Mouse (Mus musculus) neural tube, embryonic 12.5 days (tissue): ENCODE measurements around the gene Pde9a. TPM values are rescaled to one million over a fixed set of nuclear protein-coding genes. Genes with fewer than 3 reads are reported as not detected.

Experiments
- ATAC-seq: fragments of 200-750 bp; cut with Nextera tagmentation; 2 replicates; pipeline ENCODE4 v1.8.0; 2017; ENCODE audit warnings: low read depth, mild to moderate bottlenecking, moderate TSS enrichment, moderate library complexity; ENCODE audit not compliant: low FRiP score
- H3K27ac ChIP-seq: fragments of 300-500 bp; sonication (generic); 2 replicates; pipeline ENCODE4 v1.5.1; 2016
- H3K27me3 ChIP-seq: fragments of 300-500 bp; sonication (generic); replicated peaks from 2 replicates; pipeline ENCODE4 v1.6.1; 2016; ENCODE audit warnings: mild to moderate bottlenecking
- H3K36me3 ChIP-seq: fragments of 300-500 bp; sonication (generic); 2 replicates; pipeline ENCODE4 v1.6.1; 2016; ENCODE audit warnings: mild to moderate bottlenecking
- H3K4me1 ChIP-seq: fragments of 300-500 bp; sonication (generic); 2 replicates; pipeline ENCODE4 v1.6.1; 2016
- H3K4me2 ChIP-seq: fragments of 300-500 bp; sonication (generic); replicated peaks from 2 replicates; pipeline ENCODE4 v1.6.1; 2016; ENCODE audit warnings: mild to moderate bottlenecking
- H3K4me3 ChIP-seq: fragments of 300-500 bp; sonication (generic); 2 replicates; pipeline ENCODE4 v1.5.1; 2016
- H3K9ac ChIP-seq: fragments of 300-500 bp; sonication (generic); 2 replicates; pipeline ENCODE4 v1.6.1; 2016; ENCODE audit warnings: mild to moderate bottlenecking
- H3K9me3 ChIP-seq: fragments of 300-500 bp; sonication (generic); 2 replicates; pipeline ENCODE4 v1.6.1; 2016; ENCODE audit warnings: mild to moderate bottlenecking
- WGBS: fragments of 180-500 bp; shearing (Covaris S2); methylation state at CpG from one replicate; pipeline ENCODE4 v1.1.7; 2016; 5-methylcytosine and 5-hydroxymethylcytosine counted together
- polyA plus RNA-seq: library from polyadenylated mRNA; unstranded; fragments of >200 nt; fragmentation: Nextera tagmentation; extraction: Ambion mirVana; gene quantifications from 2 replicates; pipeline ENCODE4 v1.2.1, GENCODE M21; 2016

Gene Pde9a
- polyA plus RNA-seq, 1 experiment from 2014 or later, result 42.7 TPM

GRCm38 (mm10) chr17:31453476-31453875 lies 67.5 kb downstream of the Pde9a start:
- H3K4me2 ChIP-seq, result no peak overlapping the region
- H3K27ac ChIP-seq, result no peak overlapping the region
- 77% methylated on average over 3 of the region's 3 CpGs for WGBS
- no peak for ATAC-seq
- H3K27me3 ChIP-seq, result no peaks in the 10 kb centered on the region
- H3K9me3 ChIP-seq, result no peaks in the 10 kb centered on the region
- H3K9ac ChIP-seq, result no peak overlapping the region
- H3K36me3 ChIP-seq, result peaks cover 27% of the 10 kb centered on the region
- H3K4me1 ChIP-seq, result peaks cover 24% of the 10 kb centered on the region
- no peak overlapping the region for H3K4me3 ChIP-seq

- 88% methylated on average over 9 of the region's 9 CpGs for WGBS
- no peak for ATAC-seq
- no peaks in the 10 kb centered on the region for H3K27me3 ChIP-seq
- H3K9me3 ChIP-seq, result no peaks in the 10 kb centered on the region
- no peak overlapping the region for H3K4me2 ChIP-seq
- H3K4me1 ChIP-seq, result peaks cover 24% of the 10 kb centered on the region
- H3K27ac ChIP-seq, result no peak overlapping the region
- H3K9ac ChIP-seq, result no peak overlapping the region
- no peak overlapping the region for H3K4me3 ChIP-seq
- H3K36me3 ChIP-seq, result peaks cover 27% of the 10 kb centered on the region
These were observed 68.0 kb downstream of the Pde9a start for GRCm38 (mm10) chr17:31454056-31454455.

- Histone ChIP-seq H3K4me2 (no peak overlapping the region), H3K9ac (no peak overlapping the region), H3K4me1 (peaks cover 8% of the 10 kb centered on the region; the same call in 1 of the 2 replicates), H3K27ac (no peak overlapping the region), H3K36me3 (peaks cover 45% of the 10 kb centered on the region), H3K9me3 (no peaks in the 10 kb centered on the region), H3K4me3 (no peak overlapping the region), H3K27me3 (no peaks in the 10 kb centered on the region)
- no peak for ATAC-seq
- WGBS, result 68% methylated on average over 18 of the region's 18 CpGs
These were observed 70.9 kb downstream of the Pde9a start for GRCm38 (mm10) chr17:31456723-31457567.

GRCm38 (mm10) chr17:31460416-31460815 lies 74.4 kb downstream of the Pde9a start:
- Histone ChIP-seq H3K9me3 (no peaks in the 10 kb centered on the region), H3K36me3 (peaks cover 56% of the 10 kb centered on the region), H3K4me2 (no peak overlapping the region), H3K27me3 (no peaks in the 10 kb centered on the region), H3K27ac (no peak overlapping the region), H3K9ac (no peak overlapping the region), H3K4me1 (peaks cover 8% of the 10 kb centered on the region; the same call in 1 of the 2 replicates), H3K4me3 (no peak overlapping the region)
- no peak for ATAC-seq
- WGBS, result 77% methylated on average over 4 of the region's 4 CpGs

GRCm38 (mm10) chr17:31462506-31462905 lies 76.5 kb downstream of the Pde9a start:
- Histone ChIP-seq H3K27ac (no peak overlapping the region), H3K9ac (no peak overlapping the region), H3K4me2 (no peak overlapping the region), H3K4me3 (no peak overlapping the region), H3K36me3 (peaks cover 59% of the 10 kb centered on the region), H3K9me3 (no peaks in the 10 kb centered on the region), H3K4me1 (peaks cover 4% of the 10 kb centered on the region; the same call in 1 of the 2 replicates), H3K27me3 (no peaks in the 10 kb centered on the region)
- ATAC-seq, result no peak
- 79% methylated on average over 2 of the region's 2 CpGs for WGBS

- WGBS, result 92% methylated on average over 3 of the region's 3 CpGs
- peaks cover 67% of the 10 kb centered on the region for H3K36me3 ChIP-seq
These were observed 80.8 kb downstream of the Pde9a start for GRCm38 (mm10) chr17:31466854-31467253.

GRCm38 (mm10) chr17:31468496-31468895 lies 82.5 kb downstream of the Pde9a start:
- 79% methylated on average over 5 of the region's 5 CpGs for WGBS
- Histone ChIP-seq H3K27ac (no peak overlapping the region), H3K4me3 (no peak overlapping the region), H3K4me1 (0 out of 2 replicates have a peak, but pooled peaks cover 11% of the 10 kb centered on the region), H3K9ac (no peak overlapping the region), H3K4me2 (no peak overlapping the region), H3K36me3 (peaks cover 63% of the 10 kb centered on the region), H3K27me3 (no peaks in the 10 kb centered on the region), H3K9me3 (no peaks in the 10 kb centered on the region)
- ATAC-seq, result no peak

More at GRCm38 (mm10) chr17:31466854-31467253, 80.8 kb downstream of the Pde9a start:
- Histone ChIP-seq H3K27me3 (no peaks in the 10 kb centered on the region), H3K4me3 (no peak overlapping the region), H3K9me3 (no peaks in the 10 kb centered on the region), H3K4me2 (no peak overlapping the region), H3K4me1 (0 out of 2 replicates have a peak, but pooled peaks cover 11% of the 10 kb centered on the region), H3K27ac (no peak overlapping the region), H3K9ac (no peak overlapping the region)
- ATAC-seq, result no peak

- WGBS, result 55% methylated on average over 5 of the region's 5 CpGs
- ATAC-seq, result peak; percentile 66; the same call in 1 of the 2 replicates
- H3K4me1 ChIP-seq, result 0 out of 2 replicates have a peak, but pooled peaks cover 11% of the 10 kb centered on the region
- no peaks in the 10 kb centered on the region for H3K27me3 ChIP-seq
- H3K4me3 ChIP-seq, result no peak overlapping the region
- H3K27ac ChIP-seq, result no peak overlapping the region
- no peak overlapping the region for H3K4me2 ChIP-seq
- peaks cover 73% of the 10 kb centered on the region for H3K36me3 ChIP-seq
- no peaks in the 10 kb centered on the region for H3K9me3 ChIP-seq
- H3K9ac ChIP-seq, result no peak overlapping the region
These were observed 84.9 kb downstream of the Pde9a start for GRCm38 (mm10) chr17:31470766-31471418.

- no peak overlapping the region for H3K4me2 ChIP-seq
- no peak for ATAC-seq
- H3K9ac ChIP-seq, result no peak overlapping the region
- peaks cover 55% of the 10 kb centered on the region for H3K36me3 ChIP-seq
- peaks cover 13% of the 10 kb centered on the region; the same call in 1 of the 2 replicates for H3K4me1 ChIP-seq
- H3K9me3 ChIP-seq, result no peaks in the 10 kb centered on the region
- no peak overlapping the region for H3K27ac ChIP-seq
- no peaks in the 10 kb centered on the region for H3K27me3 ChIP-seq
- WGBS, result 85% methylated on average over 6 of the region's 6 CpGs
- no peak overlapping the region for H3K4me3 ChIP-seq
These were observed 88.4 kb downstream of the Pde9a start for GRCm38 (mm10) chr17:31474388-31474787.

GRCm38 (mm10) chr17:31478606-31479005 lies 92.6 kb downstream of the Pde9a start:
- no peak for ATAC-seq
- H3K4me1 ChIP-seq, result peaks cover 8% of the 10 kb centered on the region; the same call in 1 of the 2 replicates
- H3K27me3 ChIP-seq, result no peaks in the 10 kb centered on the region
- H3K36me3 ChIP-seq, result peaks cover 29% of the 10 kb centered on the region
- H3K27ac ChIP-seq, result no peak overlapping the region
- no peaks in the 10 kb centered on the region for H3K9me3 ChIP-seq
- no peak overlapping the region for H3K9ac ChIP-seq
- 77% methylated on average over 7 of the region's 7 CpGs for WGBS
- H3K4me2 ChIP-seq, result no peak overlapping the region
- H3K4me3 ChIP-seq, result no peak overlapping the region

- no peak overlapping the region for H3K9ac ChIP-seq
- 63% methylated on average over 11 of the region's 11 CpGs for WGBS
- ATAC-seq, result no peak
- H3K27ac ChIP-seq, result no peak overlapping the region
- no peaks in the 10 kb centered on the region for H3K27me3 ChIP-seq
- H3K4me3 ChIP-seq, result no peak overlapping the region
- H3K4me1 ChIP-seq, result peaks cover 8% of the 10 kb centered on the region; the same call in 1 of the 2 replicates
- H3K4me2 ChIP-seq, result no peak overlapping the region
- no peaks in the 10 kb centered on the region for H3K9me3 ChIP-seq
- peaks cover 23% of the 10 kb centered on the region for H3K36me3 ChIP-seq
These were observed 93.3 kb downstream of the Pde9a start for GRCm38 (mm10) chr17:31479108-31479844.
